Mouse (Mus musculus) retina, embryonic 14.5 days (tissue): ENCODE measurements around the gene Phb.

Source experiments
- DNase-seq: peaks from one replicate; pipeline ENCODE4 v3.0.0-alpha.2; 2015; ENCODE audit warnings: low spot score

Phb gene

GRCm38 (mm10) chr11:95712563-95713224 is 45.9 kb downstream of the Phb start, which contains the start of gene Zfp652:
Gene Zfp652 (plus strand): TSS chr11:95712673.
- peak; percentile 88 for DNase-seq

- no peak for DNase-seq
Measured at GRCm38 (mm10) chr11:95713225-95713810, 46.6 kb downstream of the Phb start.

- DNase-seq: peak; percentile 43
Measured at GRCm38 (mm10) chr11:95713811-95714241, 47.1 kb downstream of the Phb start.

- DNase-seq: no peak
Measured at GRCm38 (mm10) chr11:95714411-95714810, 47.7 kb downstream of the Phb start.

- DNase-seq: no peak
Measured at GRCm38 (mm10) chr11:95716136-95716535, 49.4 kb downstream of the Phb start.

- DNase-seq: peak; percentile 34
Measured at GRCm38 (mm10) chr11:95719356-95719755, 52.6 kb downstream of the Phb start.

DNA sequence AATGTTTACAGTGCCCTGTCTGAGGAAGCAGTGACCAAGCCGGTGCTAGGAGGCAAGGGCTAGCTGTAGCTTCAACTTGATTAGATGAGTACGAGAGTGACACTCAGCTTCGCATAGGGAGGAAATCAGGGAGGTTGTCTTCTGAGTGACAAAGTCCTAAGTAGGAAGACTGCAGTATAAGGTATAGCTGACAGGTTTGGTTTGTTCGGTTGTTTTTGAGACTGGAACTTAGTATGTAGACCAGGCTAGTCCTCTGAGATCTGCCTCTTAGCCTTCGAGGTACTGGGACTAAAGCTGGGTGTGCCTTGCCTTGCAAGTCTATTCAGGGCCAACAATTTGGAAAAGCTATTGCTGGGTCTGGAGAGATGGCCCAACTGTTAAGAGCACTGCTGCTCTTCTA is 56.5 kb downstream of the Phb start, which contains the start of gene B130006D01Rik:
Gene B130006D01Rik, plus strand, starts transcription at position 301 of the 400 bp plus-strand sequence.
- no peak for DNase-seq

DNA sequence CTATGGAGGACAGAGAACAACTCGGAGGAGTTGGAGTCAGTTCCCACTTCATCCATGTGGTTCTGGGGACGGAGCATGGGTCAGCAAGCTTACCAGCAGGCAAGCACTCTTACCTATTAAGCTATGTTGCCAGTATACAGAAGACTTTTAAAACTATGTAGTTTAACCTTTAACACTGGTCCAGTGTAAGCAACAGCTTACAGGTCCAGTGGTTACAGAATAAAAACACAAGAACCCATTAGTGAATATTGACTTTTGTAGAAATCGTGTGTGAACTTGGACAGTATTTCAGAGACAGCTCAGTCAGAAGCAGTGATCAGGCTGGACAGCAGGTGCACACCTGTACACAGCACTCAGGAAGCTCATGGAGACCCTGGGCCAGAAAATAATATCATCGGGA is 57.7 kb downstream of the Phb start:
- DNase-seq: no peak

GRCm38 (mm10) chr11:95726156-95726555 is 59.4 kb downstream of the Phb start:
- DNase-seq: no peak

DNA sequence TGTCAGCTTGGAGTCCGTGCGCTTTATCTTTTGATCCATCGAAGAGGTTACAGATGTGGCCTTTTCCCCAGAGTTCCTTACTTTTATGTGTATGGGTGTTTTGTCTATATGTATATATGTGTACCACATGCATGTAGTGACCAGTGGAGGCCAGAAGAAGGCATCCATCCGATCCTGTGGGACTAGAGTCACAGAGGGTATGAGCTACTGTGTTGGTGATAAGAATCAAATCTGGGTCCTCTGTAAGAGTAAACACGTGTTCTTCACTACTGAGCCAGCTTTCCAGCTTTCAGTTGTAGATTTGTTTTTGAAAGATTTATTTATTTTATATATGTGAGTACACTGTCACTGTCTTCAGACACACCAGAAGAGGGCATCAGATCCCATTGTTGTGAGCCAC is 61.2 kb downstream of the Phb start:
- DNase-seq: no peak

GRCm38 (mm10) chr11:95728916-95729907 is 62.5 kb downstream of the Phb start:
- no peak for DNase-seq
